Mouse (Mus musculus) G1E (cell line): ENCODE measurements around the gene Pigu. TPM values are rescaled to one million over a fixed set of nuclear protein-coding genes. Genes with fewer than 3 reads are reported as not detected.

Experiments used
- ATAC-seq: 2 replicates; pipeline ENCODE4 v1.8.0; 2016; ENCODE audit warnings: mild to moderate bottlenecking; ENCODE audit not compliant: insufficient number of reproducible peaks, poor library complexity, low FRiP score, severe bottlenecking; ENCODE audit errors: extremely low read depth
- DNase-seq: peaks from one replicate; pipeline ENCODE4 v3.0.0; 2012; ENCODE audit warnings: low spot score
- H3K27me3 ChIP-seq: 2 replicates; pipeline ENCODE4 v1.6.1; 2012; ENCODE audit warnings: mild to moderate bottlenecking, low read length, inconsistent platforms; ENCODE audit not compliant: insufficient read depth
- H3K36me3 ChIP-seq: replicated peaks from 2 replicates; pipeline ENCODE3; 2012; ENCODE audit warnings: mild to moderate bottlenecking, inconsistent platforms
- H3K4me1 ChIP-seq: 2 replicates; pipeline ENCODE4 v1.6.1; 2012; ENCODE audit warnings: low read depth, low read length, inconsistent platforms, mixed read lengths; ENCODE audit not compliant: insufficient read depth
- H3K4me3 ChIP-seq: 2 replicates; pipeline ENCODE4 v1.5.1; 2012; ENCODE audit warnings: low read depth, mild to moderate bottlenecking, inconsistent platforms, low read length, moderate library complexity, mixed read lengths
- H3K9me3 ChIP-seq: replicated peaks from 2 replicates; pipeline ENCODE4 v1.6.1; 2012; ENCODE audit warnings: inconsistent platforms
- CTCF ChIP-seq: IDR thresholded peaks from 2 replicates; pipeline ENCODE4 v1.5.1; 2012; ENCODE audit warnings: low read depth, low read length, inconsistent platforms, mixed read lengths
- GATA1 ChIP-seq: IDR thresholded peaks from 2 replicates; pipeline ENCODE4 v1.6.1; 2012; ENCODE audit warnings: borderline replicate concordance, low read length, inconsistent platforms, mixed read lengths
- GATA2 ChIP-seq: IDR thresholded peaks from 2 replicates; pipeline ENCODE4 v1.6.1; 2012; ENCODE audit warnings: low read depth, low read length, inconsistent platforms, borderline replicate concordance
- POLR2AphosphoS5 ChIP-seq: IDR thresholded peaks from 2 replicates; pipeline ENCODE4 v1.6.1; 2012; ENCODE audit warnings: low read depth, low read length, inconsistent platforms; ENCODE audit not compliant: insufficient replicate concordance
- TAL1 ChIP-seq: conservative IDR thresholded peaks from 2 replicates; pipeline ENCODE4 v1.6.1; 2012; ENCODE audit warnings: low read depth, low read length, inconsistent platforms, mixed read lengths
- polyA plus RNA-seq: library from polyadenylated mRNA; stranded (reverse); fragments of >175 nt; gene quantifications from 2 replicates; pipeline ENCODE4 v1.2.3, GENCODE M21; 2012
- total RNA-seq, 2 experiments: library from RNA; stranded (forward) in 1 of 2; stranded (reverse) in 1 of 2; fragments of 200-1000 nt in 1 of 2; fragments of >200 nt in 1 of 2; fragmentation: Nextera tagmentation in 1 of 2; gene quantifications; 2 replicates each; pipeline ENCODE4 v1.2.3; 2014 to 2017

Pigu gene
- total and polyA plus RNA-seq, 3 experiments = 13.0 to 43.3 (median 28.5) TPM

GRCm38 (mm10) chr2:155240915-155241314 lies 116.3 kb downstream of the Pigu start:
- Histone ChIP-seq H3K9me3 (0 out of 2 replicates have a peak, but pooled peaks cover 2% of the 10 kb centered on the region), H3K36me3 (peaks cover 53% of the 10 kb centered on the region), H3K27me3 (no peaks in the 10 kb centered on the region), H3K4me1 (peaks cover 15% of the 10 kb centered on the region), H3K4me3 (no peak overlapping the region)
- DNase-seq (no peak), ATAC-seq (no peak)
- TF ChIP-seq POLR2AphosphoS5 (no peak), CTCF (no peak), TAL1 (no peak), GATA1 (no peak), GATA2 (no peak)

GRCm38 (mm10) chr2:155237276-155237675 lies 120.0 kb downstream of the Pigu start:
- peaks cover 20% of the 10 kb centered on the region for H3K36me3 ChIP-seq
- ATAC-seq = no peak
- no peaks in the 10 kb centered on the region for H3K9me3 ChIP-seq
- peaks cover 22% of the 10 kb centered on the region for H3K4me1 ChIP-seq
- H3K27me3 ChIP-seq = no peaks in the 10 kb centered on the region
- H3K4me3 ChIP-seq = peak overlapping the region; percentile 84
- DNase-seq = no peak
- TF ChIP-seq TAL1 = no peak

- Histone ChIP-seq H3K9me3 (no peaks in the 10 kb centered on the region), H3K4me1 (peaks cover 22% of the 10 kb centered on the region), H3K27me3 (no peaks in the 10 kb centered on the region), H3K4me3 (peak within 1 kb of the TSS; percentile 84), H3K36me3 (peaks cover 15% of the 10 kb centered on the region)
- DNase-seq (peak; percentile 89), ATAC-seq (peak; percentile 95)
- no peak for TF ChIP-seq POLR2AphosphoS5
- no peak for TF ChIP-seq GATA2
- TF ChIP-seq TAL1 = no peak
- no peak for TF ChIP-seq GATA1
Measured at GRCm38 (mm10) chr2:155236362-155236992, 120.8 kb downstream of the Pigu start, which contains the start of gene Dynlrb1. Gene Dynlrb1 (plus strand): TSS chr2:155236533.

GRCm38 (mm10) chr2:155235746-155236361 lies 121.4 kb downstream of the Pigu start:
- Histone ChIP-seq H3K27me3 (no peaks in the 10 kb centered on the region), H3K36me3 (peaks cover 9% of the 10 kb centered on the region), H3K9me3 (no peaks in the 10 kb centered on the region), H3K4me3 (peak overlapping the region; percentile 84), H3K4me1 (peaks cover 20% of the 10 kb centered on the region)
- ATAC-seq (peak; percentile 43), DNase-seq (no peak)
- TF ChIP-seq TAL1 (no peak), POLR2AphosphoS5 (no peak), GATA2 (no peak), GATA1 (no peak), CTCF (no peak)

Other genes with a start within 250 kb of the Pigu start
- 65.6 and 66.5 TPM in 2 replicates for gene Itch, start 223.9 kb downstream of the Pigu start, total RNA-seq (2014; fragmentation: Nextera tagmentation)
- gene Itch, start 223.9 kb downstream of the Pigu start, total RNA-seq (2017) = 53.9 and 63.4 TPM in 2 replicates
- 1.8 TPM in 2 replicates for gene Itch, start 223.9 kb downstream of the Pigu start, polyA plus RNA-seq
- 291 and 350 TPM in 2 replicates for gene Dynlrb1, start 120.9 kb downstream of the Pigu start, total RNA-seq (2014; fragmentation: Nextera tagmentation)
- gene Dynlrb1, start 120.9 kb downstream of the Pigu start, total RNA-seq (2017) = 176 and 200 TPM in 2 replicates
- 55.5 and 117 TPM in 2 replicates for gene Dynlrb1, start 120.9 kb downstream of the Pigu start, polyA plus RNA-seq
- not detected in 2 replicates for gene Map1lc3a, start 81.1 kb downstream of the Pigu start, total RNA-seq (2014; fragmentation: Nextera tagmentation)
- gene Map1lc3a, start 81.1 kb downstream of the Pigu start, total RNA-seq (2017) = 2.3 and 9.6 TPM in 2 replicates
- gene Map1lc3a, start 81.1 kb downstream of the Pigu start, polyA plus RNA-seq = 7.1 and 10.4 TPM in 2 replicates
- 6.2 and 8.6 TPM in 2 replicates for gene Trp53inp2, start 23.6 kb upstream of the Pigu start, total RNA-seq (2014; fragmentation: Nextera tagmentation)
- 3.3 and 4.4 TPM in 2 replicates for gene Trp53inp2, start 23.6 kb upstream of the Pigu start, total RNA-seq (2017)
- 2.3 and 2.8 TPM in 2 replicates for gene Trp53inp2, start 23.6 kb upstream of the Pigu start, polyA plus RNA-seq
- gene Ncoa6, start 116.5 kb upstream of the Pigu start, total RNA-seq (2014; fragmentation: Nextera tagmentation) = 89.8 and 99.2 TPM in 2 replicates
- 15.0 and 15.7 TPM in 2 replicates for gene Ncoa6, start 116.5 kb upstream of the Pigu start, total RNA-seq (2017)
- gene Ncoa6, start 116.5 kb upstream of the Pigu start, polyA plus RNA-seq = 47.3 and 48.8 TPM in 2 replicates
- 56.9 and 66.9 TPM in 2 replicates for gene Acss2, start 160.5 kb upstream of the Pigu start, total RNA-seq (2014; fragmentation: Nextera tagmentation)
- 69.8 and 78.6 TPM in 2 replicates for gene Acss2, start 160.5 kb upstream of the Pigu start, total RNA-seq (2017)
- gene Acss2, start 160.5 kb upstream of the Pigu start, polyA plus RNA-seq = 32.9 and 42.0 TPM in 2 replicates
- gene Ggt7, start 160.8 kb upstream of the Pigu start, total RNA-seq (2014; fragmentation: Nextera tagmentation) = not detected in 2 replicates
- not detected in 2 replicates for gene Ggt7, start 160.8 kb upstream of the Pigu start, total RNA-seq (2017)
- not detected in 2 replicates for gene Ggt7, start 160.8 kb upstream of the Pigu start, polyA plus RNA-seq
- 7.3 and 10.6 TPM in 2 replicates for gene Gss, start 235.4 kb upstream of the Pigu start, total RNA-seq (2014; fragmentation: Nextera tagmentation)
- 22.0 and 25.7 TPM in 2 replicates for gene Gss, start 235.4 kb upstream of the Pigu start, total RNA-seq (2017)
- gene Gss, start 235.4 kb upstream of the Pigu start, polyA plus RNA-seq = 14.6 and 16.5 TPM in 2 replicates